Mouse (Mus musculus) heart, postnatal 0 days (tissue): ENCODE measurements around the gene Slfnl1. TPM values are rescaled to one million over a fixed set of nuclear protein-coding genes. Genes with fewer than 3 reads are reported as not detected.

Experiments
- ATAC-seq: fragments of 200-750 bp; cut with Nextera tagmentation; 2 replicates; pipeline ENCODE4 v1.8.0; 2017; ENCODE audit warnings: low read depth, moderate number of reproducible peaks, moderate library complexity; ENCODE audit not compliant: insufficient read depth
- DNase-seq: peaks from one replicate; pipeline ENCODE4 v3.0.0-alpha.2; 2016; ENCODE audit warnings: low spot score
- H3K27ac ChIP-seq: fragments of 300-500 bp; sonication (generic); 2 replicates; pipeline ENCODE4 v1.5.1; 2014; ENCODE audit warnings: low read depth, mild to moderate bottlenecking
- H3K27me3 ChIP-seq: fragments of 300-500 bp; sonication (generic); 2 replicates; pipeline ENCODE4 v1.6.1; 2014; ENCODE audit warnings: low read length, mixed read lengths; ENCODE audit not compliant: control insufficient read depth, insufficient read depth
- H3K36me3 ChIP-seq: fragments of 300-500 bp; sonication (generic); replicated peaks from 2 replicates; pipeline ENCODE4 v1.6.1; 2014; ENCODE audit warnings: low read length, mixed read lengths; ENCODE audit not compliant: control insufficient read depth, insufficient read depth
- H3K4me1 ChIP-seq: fragments of 300-500 bp; sonication (generic); 2 replicates; pipeline ENCODE4 v1.6.1; 2014; ENCODE audit warnings: antibody characterized with exemption; ENCODE audit not compliant: control insufficient read depth, insufficient read depth
- H3K4me2 ChIP-seq: fragments of 300-500 bp; sonication (generic); 2 replicates; pipeline ENCODE4 v1.6.1; 2014; ENCODE audit warnings: low read depth, mild to moderate bottlenecking, low read length, moderate library complexity
- H3K4me3 ChIP-seq: fragments of 300-500 bp; sonication (generic); 2 replicates; pipeline ENCODE4 v1.5.1; 2014; ENCODE audit warnings: low read depth, low read length
- H3K9ac ChIP-seq: fragments of 300-500 bp; sonication (generic); replicated peaks from 2 replicates; pipeline ENCODE4 v1.6.1; 2014; ENCODE audit warnings: low read depth, low read length, mixed read lengths
- H3K9me3 ChIP-seq: fragments of 300-500 bp; sonication (generic); replicated peaks from 2 replicates; pipeline ENCODE4 v1.6.1; 2016; ENCODE audit warnings: low read length; ENCODE audit not compliant: control insufficient read depth
- CTCF ChIP-seq: IDR thresholded peaks from 2 replicates; pipeline ENCODE4 v1.5.1; 2016; ENCODE audit warnings: antibody characterized with exemption, control low read depth, low read depth
- EP300 ChIP-seq: IDR thresholded peaks from 2 replicates; pipeline ENCODE4 v1.6.1; 2016; ENCODE audit warnings: antibody characterized with exemption, low read depth
- WGBS: fragments of 180-500 bp; shearing (Covaris S2); extraction: QIAGEN DNeasy Blood & Tissue Kit; methylation state at CpG from one replicate; pipeline ENCODE4 v1.1.7; 2014; 5-methylcytosine and 5-hydroxymethylcytosine counted together
- polyA plus RNA-seq: library from polyadenylated mRNA; unstranded; fragments of >200 nt; fragmentation: Nextera tagmentation; extraction: Ambion mirVana; gene quantifications from 2 replicates; pipeline ENCODE4 v1.2.1, GENCODE M21; 2015
- total RNA-seq: library from RNA; depleted of rRNA; stranded (reverse); fragments of >200 nt; gene quantifications from 2 replicates; pipeline ENCODE4 v1.2.3, GENCODE M21; 2014; ENCODE audit warnings: low replicate concordance; rRNA removed

The Slfnl1 gene
- total RNA-seq (0.15 TPM in 1 of 2 replicates, not detected in the other), polyA plus RNA-seq (0.07 TPM in 1 of 2 replicates, not detected in the other)

DNA sequence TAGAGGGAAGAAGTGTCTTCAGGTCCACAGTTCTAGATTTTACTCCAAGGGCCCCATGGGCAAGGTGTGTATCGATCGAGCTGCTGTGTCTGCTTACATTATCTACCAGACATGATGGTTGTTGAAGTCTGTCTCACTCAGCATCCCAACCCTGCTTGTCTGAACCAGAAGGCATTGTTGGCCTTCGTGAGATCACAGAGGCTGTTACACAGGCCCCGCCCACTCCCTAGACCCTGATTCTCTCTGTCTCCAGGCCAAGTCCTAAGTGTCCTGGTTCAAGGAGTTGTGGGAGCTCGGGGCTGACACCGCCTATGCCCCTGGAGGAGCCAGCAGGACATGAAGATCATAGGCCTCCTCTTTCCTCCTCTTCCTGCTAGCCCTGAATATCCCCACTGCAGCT is at the start of gene Slfnl1:
Gene Slfnl1, plus strand, starts transcription at position 246 of the 400 bp plus-strand sequence.
- 85% methylated on average over 6 of the region's 6 CpGs for WGBS
- no peak for ATAC-seq
- H3K36me3 ChIP-seq = peaks cover 55% of the 10 kb centered on the region

DNA sequence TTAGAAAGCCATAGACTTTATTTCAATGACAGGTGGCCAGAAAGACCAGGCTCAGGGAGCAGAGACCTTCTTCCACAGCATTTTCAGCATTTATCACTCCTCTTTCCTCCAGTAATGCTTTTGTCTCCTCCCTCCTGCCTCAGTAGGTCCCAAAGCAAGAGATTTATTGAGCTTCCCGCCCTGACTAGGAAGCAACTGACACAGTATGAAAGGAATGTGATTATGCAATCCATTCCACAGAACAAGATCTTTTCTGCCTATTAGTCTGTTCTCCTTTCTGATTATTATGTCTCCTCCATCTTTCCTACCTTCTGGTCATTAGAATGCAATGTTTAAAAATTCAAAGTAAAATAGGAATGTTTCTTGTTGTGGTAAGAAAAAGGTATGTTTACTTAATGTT is 44.3 kb upstream of the Slfnl1 start:
- WGBS = 29% methylated on average over 1 of the region's 1 CpGs
- DNase-seq = no peak

More for the DNA sequence above, at the start of gene Slfnl1:
- no peak for DNase-seq
- Histone ChIP-seq H3K27me3 (no peaks in the 10 kb centered on the region), H3K4me3 (no peak within 1 kb of the TSS), H3K9me3 (no peaks in the 10 kb centered on the region), H3K4me1 (no peaks in the 10 kb centered on the region), H3K27ac (no peak within 1 kb of the TSS), H3K4me2 (no peak within 1 kb of the TSS), H3K9ac (no peak within 1 kb of the TSS)
- TF ChIP-seq EP300 (no peak), CTCF (no peak)

DNA sequence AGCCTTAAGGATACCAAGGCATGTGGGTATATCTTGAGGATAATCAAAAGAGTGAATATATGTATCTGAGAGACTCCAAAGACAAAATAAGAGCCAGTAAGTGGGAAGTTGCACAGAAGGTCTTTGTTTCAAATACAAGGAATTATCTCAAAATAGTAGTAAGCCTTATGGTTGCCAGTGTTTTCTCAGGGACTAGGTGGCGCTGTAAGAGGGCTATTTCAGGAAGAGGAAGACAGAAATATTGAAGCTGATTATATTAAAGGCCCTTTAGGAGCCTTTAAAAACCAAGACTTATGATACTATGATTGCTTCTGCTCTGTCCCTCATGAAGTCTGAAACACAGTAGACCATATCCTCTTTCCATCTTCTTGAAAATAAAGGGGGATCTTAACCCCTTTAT is 25.1 kb upstream of the Slfnl1 start:
- DNase-seq (no peak), ATAC-seq (no peak)
- Histone ChIP-seq H3K4me2 (no peak overlapping the region), H3K4me1 (no peaks in the 10 kb centered on the region), H3K4me3 (no peak overlapping the region), H3K36me3 (peaks cover 54% of the 10 kb centered on the region), H3K9me3 (0 out of 2 replicates have a peak, but pooled peaks cover 3% of the 10 kb centered on the region), H3K9ac (no peak overlapping the region), H3K27me3 (no peaks in the 10 kb centered on the region), H3K27ac (no peak overlapping the region)
- TF ChIP-seq EP300 = no peak
- no peak for TF ChIP-seq CTCF
- WGBS = 89% methylated on average over 1 of the region's 1 CpGs

More for the DNA sequence above, 44.3 kb upstream of the Slfnl1 start:
- Histone ChIP-seq H3K9ac (no peak overlapping the region), H3K36me3 (peaks cover 30% of the 10 kb centered on the region), H3K9me3 (no peaks in the 10 kb centered on the region), H3K4me1 (peaks cover 7% of the 10 kb centered on the region; the same call in 1 of the 2 replicates), H3K4me3 (no peak overlapping the region), H3K27me3 (no peaks in the 10 kb centered on the region), H3K4me2 (no peak overlapping the region), H3K27ac (no peak overlapping the region)
- no peak for ATAC-seq
- no peak for TF ChIP-seq EP300
- TF ChIP-seq CTCF = no peak

DNA sequence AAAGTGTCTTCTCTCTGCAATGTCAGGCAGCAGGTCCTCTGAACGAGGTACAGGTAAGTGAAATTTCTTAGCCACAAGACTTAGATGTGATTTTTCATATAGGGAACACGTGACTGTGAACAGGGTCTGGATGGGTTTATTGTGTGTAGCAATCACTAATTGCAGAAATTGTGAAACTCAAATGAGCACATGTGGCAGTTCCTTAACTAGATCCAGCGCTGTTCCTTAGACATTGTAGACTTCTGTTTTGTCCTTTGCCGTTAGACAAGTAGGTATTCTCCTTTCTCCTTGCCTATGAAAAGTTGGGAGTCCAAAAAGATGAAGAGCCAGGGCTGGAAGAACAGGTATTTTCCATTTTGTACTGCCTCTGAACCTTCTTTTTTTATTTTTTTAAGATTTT is 20.8 kb upstream of the Slfnl1 start:
- no peak overlapping the region for H3K9ac ChIP-seq
- ATAC-seq (no peak), DNase-seq (no peak)
- WGBS = 96% methylated on average over 4 of the region's 4 CpGs
- H3K4me1 ChIP-seq = no peaks in the 10 kb centered on the region
- no peaks in the 10 kb centered on the region for H3K27me3 ChIP-seq
- no peak overlapping the region for H3K4me3 ChIP-seq
- H3K9me3 ChIP-seq = 0 out of 2 replicates have a peak, but pooled peaks cover 3% of the 10 kb centered on the region
- H3K36me3 ChIP-seq = peaks cover 60% of the 10 kb centered on the region
- no peak overlapping the region for H3K27ac ChIP-seq
- TF ChIP-seq EP300 = no peak
- no peak overlapping the region for H3K4me2 ChIP-seq

DNA sequence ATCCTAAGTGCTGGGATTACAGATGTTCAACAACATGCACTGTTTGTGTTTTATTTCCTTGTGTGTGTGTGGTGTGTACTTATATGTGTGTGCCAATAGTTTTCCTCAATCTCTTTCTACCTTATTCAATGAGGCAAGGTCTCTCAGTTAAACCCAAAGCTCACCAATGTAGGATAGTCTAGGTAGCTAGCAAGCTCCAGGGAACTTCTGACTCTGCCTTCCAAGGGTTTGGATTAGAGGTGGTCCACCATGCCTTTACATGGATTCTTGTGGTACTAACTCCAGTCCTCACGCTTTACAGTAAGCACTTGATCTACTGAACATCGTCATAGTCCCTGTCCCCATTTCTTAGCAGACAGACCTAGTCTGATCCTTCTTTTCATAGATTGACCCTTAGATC is 17.7 kb upstream of the Slfnl1 start:
- Histone ChIP-seq H3K9ac (no peak overlapping the region), H3K36me3 (peaks cover 61% of the 10 kb centered on the region), H3K9me3 (0 out of 2 replicates have a peak, but pooled peaks cover 2% of the 10 kb centered on the region), H3K4me1 (no peaks in the 10 kb centered on the region), H3K4me2 (no peak overlapping the region), H3K4me3 (no peak overlapping the region), H3K27me3 (no peaks in the 10 kb centered on the region), H3K27ac (no peak overlapping the region)
- no peak for TF ChIP-seq EP300
- ATAC-seq = no peak
- no peak for DNase-seq
- WGBS = 92% methylated on average over 2 of the region's 2 CpGs

DNA sequence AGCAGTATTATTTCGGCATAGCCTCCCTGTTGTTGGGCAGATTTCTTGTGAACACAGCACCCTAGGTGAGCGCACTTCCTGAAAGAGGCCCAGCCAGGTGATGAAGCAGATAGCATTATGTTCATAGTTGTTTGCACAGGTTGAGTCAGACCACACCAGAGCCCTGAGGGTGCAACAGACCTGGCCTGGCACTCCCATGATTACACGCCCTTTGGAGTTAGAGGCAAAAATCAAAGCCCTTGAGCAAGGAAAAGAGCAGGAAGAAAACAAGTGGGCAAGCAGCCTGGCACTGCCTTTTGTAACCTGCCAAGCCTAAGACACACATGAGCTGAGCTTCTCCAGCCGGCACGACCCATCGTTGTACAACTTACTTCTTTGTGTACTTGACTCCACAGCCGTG is 15.5 kb upstream of the Slfnl1 start:
- Histone ChIP-seq H3K36me3 (peaks cover 54% of the 10 kb centered on the region), H3K27ac (no peak overlapping the region), H3K4me3 (no peak overlapping the region), H3K9me3 (no peaks in the 10 kb centered on the region), H3K27me3 (no peaks in the 10 kb centered on the region), H3K4me1 (no peaks in the 10 kb centered on the region), H3K9ac (no peak overlapping the region), H3K4me2 (no peak overlapping the region)
- 91% methylated on average over 7 of the region's 7 CpGs for WGBS
- DNase-seq (no peak), ATAC-seq (no peak)
- no peak for TF ChIP-seq CTCF
- no peak for TF ChIP-seq EP300
